Mouse (Mus musculus): ENCODE results near the gene Auh. TPM values are rescaled to one million over a fixed set of nuclear protein-coding genes. Genes with fewer than 3 reads are reported as not detected.

The Auh gene
- 44.3 and 46.9 TPM in 2 replicates for polyA plus RNA-seq (2014; fragmentation: Nextera tagmentation; extraction: Ambion mirVana)

DNA sequence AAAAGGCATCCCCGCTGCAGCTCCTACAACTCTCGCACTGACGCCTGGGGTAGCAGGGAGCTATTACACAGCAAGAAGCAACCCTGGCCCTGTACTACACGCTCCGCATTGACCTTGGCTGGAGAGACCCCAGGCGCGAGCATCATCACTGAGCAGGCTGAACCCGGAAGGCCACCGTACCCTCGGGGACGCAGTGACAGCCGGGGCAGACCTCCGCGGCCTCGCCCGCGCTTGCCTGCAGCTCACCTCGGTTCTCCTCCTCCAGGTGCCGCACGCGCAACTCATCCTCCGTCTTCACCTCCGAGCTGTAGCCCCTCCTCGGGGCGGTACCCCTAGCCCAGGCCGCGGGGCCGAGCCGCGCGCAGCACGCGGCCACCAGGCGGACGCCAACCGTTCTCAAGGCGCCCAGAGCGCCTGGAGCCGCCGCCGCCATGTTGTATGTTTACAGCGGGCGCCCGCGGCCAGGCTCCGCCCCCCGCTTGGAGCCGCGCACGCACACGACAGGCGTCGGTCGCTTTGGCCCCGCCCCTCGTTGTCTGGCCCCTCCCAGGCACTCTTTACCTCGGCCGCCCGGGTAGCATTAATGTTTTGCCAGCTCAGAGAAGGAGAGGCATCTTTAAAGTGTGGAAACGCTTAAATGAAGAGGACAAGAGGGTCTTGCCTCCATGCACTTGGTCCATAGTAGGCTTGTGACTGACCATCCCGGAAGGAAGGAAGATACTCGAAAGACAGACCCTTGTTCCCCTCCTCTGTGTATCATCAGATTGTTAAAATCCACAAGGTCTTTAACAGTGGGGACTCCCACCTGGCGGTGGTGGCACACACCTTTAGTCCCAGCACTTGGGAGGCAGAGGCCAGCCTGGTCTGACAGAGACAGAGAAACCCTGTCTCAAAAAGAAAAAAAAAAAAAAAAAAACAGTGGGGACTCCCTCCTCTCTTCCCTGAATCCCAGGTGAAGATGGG, at the start of gene Auh:
Gene Auh (minus strand): TSS at position 473 of the 963 bp plus-strand sequence.
- H3K27ac ChIP-seq (ENCODE audit: low read depth, low read length), result peak within 1 kb of the TSS; percentile 49
- ATAC-seq (ENCODE audit: low FRiP score) (peak; percentile 97), DNase-seq (ENCODE audit: low spot score) (peak; percentile 96)
- under 1% methylated on average over 63 of the region's 63 CpGs for WGBS
- H3K36me3 ChIP-seq (ENCODE audit: control insufficient read depth, insufficient read depth, low read length), result no peaks in the 10 kb centered on the region
- peak within 1 kb of the TSS; percentile 52 for H3K4me2 ChIP-seq (replicated peaks; ENCODE audit: low read depth, low read length)
- peak within 1 kb of the TSS; percentile 55 for H3K4me3 ChIP-seq (ENCODE audit: low read depth, low read length)
- peaks cover 3% of the 10 kb centered on the region; the same call in 1 of the 2 replicates for H3K4me1 ChIP-seq (replicated peaks; ENCODE audit: control insufficient read depth, insufficient read depth, low read length)
- no peaks in the 10 kb centered on the region for H3K9me3 ChIP-seq (ENCODE audit: control insufficient read depth, low read length)
- H3K9ac ChIP-seq (ENCODE audit: low read depth, low read length), result peak within 1 kb of the TSS; percentile 50
- no peaks in the 10 kb centered on the region for H3K27me3 ChIP-seq (ENCODE audit: control insufficient read depth, insufficient read depth, low read length)

DNA sequence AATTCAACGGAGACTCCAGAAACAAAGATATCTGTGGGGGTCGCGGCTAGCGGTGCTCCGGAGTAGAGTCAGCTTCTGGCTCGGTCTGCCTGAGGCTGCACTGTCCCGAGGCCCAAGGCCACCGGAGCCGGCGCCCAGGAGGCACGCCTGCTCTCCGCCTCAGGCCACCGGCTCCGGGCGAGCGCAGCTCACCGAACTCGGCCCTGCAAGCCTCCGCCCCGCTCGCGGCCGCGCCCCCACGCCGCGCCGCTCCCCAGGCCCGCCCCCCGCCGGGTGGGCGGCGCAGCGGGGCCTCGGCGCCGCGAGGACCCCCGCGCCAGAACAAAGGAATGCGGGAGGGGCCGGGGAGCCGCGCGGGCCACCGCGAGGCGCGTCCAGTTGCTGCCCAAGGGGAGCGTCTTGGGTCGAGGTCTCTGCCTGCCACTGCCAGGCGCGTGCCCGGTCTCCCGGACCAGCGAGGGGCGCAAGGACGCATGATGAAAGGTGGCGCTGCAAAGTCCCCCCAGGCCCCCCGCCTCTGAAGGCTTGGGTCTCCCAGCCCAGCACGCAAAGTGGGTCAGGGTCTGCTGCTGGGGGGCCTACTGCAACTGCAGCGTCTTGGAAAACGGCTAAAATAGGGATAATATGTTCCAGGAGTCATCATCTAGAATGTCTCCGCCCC, 49.0 kb upstream of the Auh start:
- H3K9me3 ChIP-seq (ENCODE audit: control insufficient read depth, low read length), result no peaks in the 10 kb centered on the region
- peak overlapping the region; percentile 50 for H3K4me3 ChIP-seq (ENCODE audit: low read depth, low read length)
- ATAC-seq (ENCODE audit: low FRiP score) (peak; percentile 36; the same call in 1 of the 2 replicates), DNase-seq (ENCODE audit: low spot score) (peak; percentile 67)
- no peaks in the 10 kb centered on the region for H3K36me3 ChIP-seq (ENCODE audit: control insufficient read depth, insufficient read depth, low read length)
- peaks cover 7% of the 10 kb centered on the region for H3K4me1 ChIP-seq (replicated peaks; ENCODE audit: control insufficient read depth, insufficient read depth, low read length)
- H3K4me2 ChIP-seq (replicated peaks; ENCODE audit: low read depth, low read length), result peak overlapping the region; percentile 90
- peak overlapping the region; percentile 85 for H3K9ac ChIP-seq (ENCODE audit: low read depth, low read length)
- H3K27me3 ChIP-seq (ENCODE audit: control insufficient read depth, insufficient read depth, low read length), result peaks cover 5% of the 10 kb centered on the region
- H3K27ac ChIP-seq (ENCODE audit: low read depth, low read length), result peak overlapping the region; percentile 77
- WGBS, result 1% methylated on average over 49 of the region's 64 CpGs

- ATAC-seq (ENCODE audit: low FRiP score) (no peak), DNase-seq (ENCODE audit: low spot score) (peak; percentile 33)
- no peaks in the 10 kb centered on the region for H3K36me3 ChIP-seq (ENCODE audit: control insufficient read depth, insufficient read depth, low read length)
- H3K27ac ChIP-seq (ENCODE audit: low read depth, low read length), result no peak overlapping the region
- 16% methylated on average over 4 of the region's 4 CpGs for WGBS
- H3K9ac ChIP-seq (ENCODE audit: low read depth, low read length), result no peak overlapping the region; the same call in 1 of the 2 replicates
- H3K9me3 ChIP-seq (ENCODE audit: control insufficient read depth, low read length), result no peaks in the 10 kb centered on the region
- peaks cover 7% of the 10 kb centered on the region for H3K4me1 ChIP-seq (replicated peaks; ENCODE audit: control insufficient read depth, insufficient read depth, low read length)
- peaks cover 5% of the 10 kb centered on the region for H3K27me3 ChIP-seq (ENCODE audit: control insufficient read depth, insufficient read depth, low read length)
- H3K4me2 ChIP-seq (replicated peaks; ENCODE audit: low read depth, low read length), result peak overlapping the region; percentile 90
- H3K4me3 ChIP-seq (ENCODE audit: low read depth, low read length), result peak overlapping the region; percentile 50; the same call in 1 of the 2 replicates
These were observed 48.3 kb upstream of the Auh start for GRCm38 (mm10) chr13:52977757-52978156.

DNA sequence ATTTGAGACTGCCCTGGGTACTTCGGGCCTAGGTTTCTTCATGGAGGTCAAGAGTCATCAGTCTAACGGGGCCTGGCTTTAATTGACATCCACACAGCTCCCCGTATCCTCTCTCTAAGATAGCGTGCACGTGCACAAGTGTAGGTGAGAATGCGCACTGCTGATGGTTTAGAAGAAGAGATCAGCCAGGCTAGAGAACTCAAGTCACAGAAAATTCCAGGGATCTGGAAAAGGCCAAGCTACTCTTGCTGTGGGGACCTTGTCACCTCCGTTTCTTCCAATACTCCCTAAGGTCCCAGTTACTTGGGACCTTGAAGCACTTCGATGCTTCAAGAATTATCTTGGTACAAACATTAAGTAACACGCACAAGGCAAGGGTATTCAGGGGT, 47.7 kb upstream of the Auh start:
- peak; percentile 15 for DNase-seq (ENCODE audit: low spot score)
- WGBS, result 67% methylated on average over 9 of the region's 9 CpGs
- Histone ChIP-seq H3K9me3 (ENCODE audit: control insufficient read depth, low read length) (no peaks in the 10 kb centered on the region), H3K9ac (ENCODE audit: low read depth, low read length) (no peak overlapping the region), H3K36me3 (ENCODE audit: control insufficient read depth, insufficient read depth, low read length) (no peaks in the 10 kb centered on the region), H3K27me3 (ENCODE audit: control insufficient read depth, insufficient read depth, low read length) (peaks cover 4% of the 10 kb centered on the region), H3K27ac (ENCODE audit: low read depth, low read length) (no peak overlapping the region), H3K4me2 (replicated peaks; ENCODE audit: low read depth, low read length) (0 out of 2 replicates have a peak overlapping the region, but pooled peaks have one; percentile 12), H3K4me3 (ENCODE audit: low read depth, low read length) (no peak overlapping the region; the same call in 1 of the 2 replicates), H3K4me1 (replicated peaks; ENCODE audit: control insufficient read depth, insufficient read depth, low read length) (peaks cover 7% of the 10 kb centered on the region)
- ATAC-seq (ENCODE audit: low FRiP score), result no peak

DNA sequence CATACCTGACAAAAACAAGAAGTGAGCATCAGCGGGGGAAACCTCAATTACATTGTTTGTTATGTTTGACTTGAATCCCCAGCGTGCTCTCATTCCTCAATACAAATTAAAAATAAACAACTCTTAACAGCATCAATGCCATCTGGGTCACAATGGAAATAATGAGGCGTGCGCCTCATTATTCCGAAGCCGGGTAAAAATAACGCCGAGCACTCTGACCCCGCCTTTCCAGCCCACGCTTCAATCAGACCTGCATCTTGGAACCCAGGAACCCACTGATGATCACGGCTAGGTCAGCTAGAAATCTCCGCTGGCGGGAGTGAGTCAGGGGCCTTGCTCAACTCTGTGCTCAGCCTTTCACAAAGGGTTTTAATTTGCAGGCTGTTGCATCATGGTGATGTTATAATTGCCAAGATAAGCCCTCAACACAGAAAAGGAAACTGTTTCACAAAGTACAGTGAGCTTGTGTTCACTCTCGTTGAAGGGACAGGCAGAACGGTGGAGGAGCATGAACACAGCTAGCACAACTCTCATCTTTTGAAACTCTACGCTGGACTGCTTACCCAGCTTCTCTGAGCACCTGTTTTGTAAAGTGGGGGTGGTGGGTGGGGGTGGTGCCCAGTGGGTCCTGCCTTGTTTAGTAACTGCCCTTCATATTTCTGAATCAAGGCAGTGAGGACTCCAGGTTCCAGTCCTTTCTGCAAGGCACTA, 47.2 kb upstream of the Auh start:
- Histone ChIP-seq H3K9me3 (ENCODE audit: control insufficient read depth, low read length) (no peaks in the 10 kb centered on the region), H3K9ac (ENCODE audit: low read depth, low read length) (no peak overlapping the region), H3K4me3 (ENCODE audit: low read depth, low read length) (no peak overlapping the region), H3K36me3 (ENCODE audit: control insufficient read depth, insufficient read depth, low read length) (no peaks in the 10 kb centered on the region), H3K27ac (ENCODE audit: low read depth, low read length) (no peak overlapping the region), H3K4me1 (replicated peaks; ENCODE audit: control insufficient read depth, insufficient read depth, low read length) (peaks cover 7% of the 10 kb centered on the region), H3K4me2 (replicated peaks; ENCODE audit: low read depth, low read length) (peak overlapping the region; percentile 18; the same call in 1 of the 2 replicates), H3K27me3 (ENCODE audit: control insufficient read depth, insufficient read depth, low read length) (peaks cover 1% of the 10 kb centered on the region; the same call in 1 of the 2 replicates)
- DNase-seq (ENCODE audit: low spot score) (peak; percentile 28), ATAC-seq (ENCODE audit: low FRiP score) (no peak)
- 27% methylated on average over 16 of the region's 16 CpGs for WGBS

- no peak overlapping the region; the same call in 1 of the 2 replicates for H3K4me2 ChIP-seq (replicated peaks; ENCODE audit: low read depth, low read length)
- H3K4me3 ChIP-seq (ENCODE audit: low read depth, low read length), result no peak overlapping the region
- DNase-seq (ENCODE audit: low spot score) (peak; percentile 11), ATAC-seq (ENCODE audit: low FRiP score) (no peak)
- no peaks in the 10 kb centered on the region for H3K27me3 ChIP-seq (ENCODE audit: control insufficient read depth, insufficient read depth, low read length)
- no peak overlapping the region for H3K9ac ChIP-seq (ENCODE audit: low read depth, low read length)
- WGBS, result 36% methylated on average over 8 of the region's 8 CpGs
- H3K36me3 ChIP-seq (ENCODE audit: control insufficient read depth, insufficient read depth, low read length), result no peaks in the 10 kb centered on the region
- H3K9me3 ChIP-seq (ENCODE audit: control insufficient read depth, low read length), result no peaks in the 10 kb centered on the region
- no peak overlapping the region for H3K27ac ChIP-seq (ENCODE audit: low read depth, low read length)
- H3K4me1 ChIP-seq (replicated peaks; ENCODE audit: control insufficient read depth, insufficient read depth, low read length), result peaks cover 5% of the 10 kb centered on the region
These were observed 46.6 kb upstream of the Auh start for GRCm38 (mm10) chr13:52976130-52976509.

DNA sequence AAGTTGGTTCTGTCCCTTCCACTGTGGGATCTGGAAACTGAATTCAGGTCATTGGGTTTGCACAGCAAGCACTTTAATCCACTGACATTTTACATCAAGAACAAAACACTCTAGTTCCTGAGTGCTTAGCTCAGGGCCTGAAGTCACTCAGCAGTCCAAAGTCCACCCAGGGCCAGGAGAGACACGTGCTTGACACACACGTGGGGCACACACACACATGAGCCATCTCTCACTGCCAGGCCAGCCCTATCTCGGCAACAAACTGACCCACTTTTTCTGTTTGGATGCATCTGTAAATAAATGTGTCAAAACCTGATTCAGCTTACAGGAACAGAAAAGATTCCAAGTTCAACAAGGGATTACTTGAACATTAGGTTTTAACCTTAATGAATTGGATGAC, 45.2 kb upstream of the Auh start:
- H3K9me3 ChIP-seq (ENCODE audit: control insufficient read depth, low read length), result no peaks in the 10 kb centered on the region
- 76% methylated on average over 3 of the region's 3 CpGs for WGBS
- H3K27me3 ChIP-seq (ENCODE audit: control insufficient read depth, insufficient read depth, low read length), result no peaks in the 10 kb centered on the region
- DNase-seq (ENCODE audit: low spot score) (no peak), ATAC-seq (ENCODE audit: low FRiP score) (no peak)
- H3K4me2 ChIP-seq (replicated peaks; ENCODE audit: low read depth, low read length), result no peak overlapping the region
- H3K4me1 ChIP-seq (replicated peaks; ENCODE audit: control insufficient read depth, insufficient read depth, low read length), result peaks cover 5% of the 10 kb centered on the region
- H3K36me3 ChIP-seq (ENCODE audit: control insufficient read depth, insufficient read depth, low read length), result no peaks in the 10 kb centered on the region
- no peak overlapping the region for H3K9ac ChIP-seq (ENCODE audit: low read depth, low read length)
- H3K27ac ChIP-seq (ENCODE audit: low read depth, low read length), result no peak overlapping the region
- H3K4me3 ChIP-seq (ENCODE audit: low read depth, low read length), result no peak overlapping the region

DNA sequence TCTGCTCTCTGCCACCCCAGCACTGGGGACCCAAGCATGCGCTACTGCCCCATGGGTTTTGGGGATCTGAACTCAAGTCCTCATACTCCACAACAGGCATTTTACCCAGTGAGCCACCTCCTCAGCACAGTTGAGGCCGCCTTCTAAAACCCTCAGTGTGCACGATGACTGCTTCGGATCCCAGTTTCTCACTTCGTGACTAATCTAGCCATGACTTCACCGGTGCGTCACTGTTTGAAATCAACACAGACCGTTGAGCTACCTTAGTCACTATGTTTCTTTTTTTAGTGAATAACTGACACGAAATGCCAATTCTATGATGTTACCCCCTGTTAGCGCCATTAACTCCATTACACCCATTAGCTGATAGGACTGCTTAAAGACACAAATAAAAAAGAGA, 43.9 kb upstream of the Auh start:
- Histone ChIP-seq H3K9me3 (ENCODE audit: control insufficient read depth, low read length) (no peaks in the 10 kb centered on the region), H3K27me3 (ENCODE audit: control insufficient read depth, insufficient read depth, low read length) (no peaks in the 10 kb centered on the region), H3K9ac (ENCODE audit: low read depth, low read length) (no peak overlapping the region), H3K36me3 (ENCODE audit: control insufficient read depth, insufficient read depth, low read length) (no peaks in the 10 kb centered on the region; the same call in 1 of the 2 replicates), H3K27ac (ENCODE audit: low read depth, low read length) (no peak overlapping the region), H3K4me2 (replicated peaks; ENCODE audit: low read depth, low read length) (no peak overlapping the region), H3K4me1 (replicated peaks; ENCODE audit: control insufficient read depth, insufficient read depth, low read length) (peaks cover 3% of the 10 kb centered on the region), H3K4me3 (ENCODE audit: low read depth, low read length) (no peak overlapping the region)
- DNase-seq (ENCODE audit: low spot score) (no peak), ATAC-seq (ENCODE audit: low FRiP score) (no peak)
- 93% methylated on average over 10 of the region's 10 CpGs for WGBS

Data from hindbrain, embryonic 11.5 days (tissue).